Mouse (Mus musculus) v-Abl transformed pro-B cells (cell line): ENCODE measurements at regions not wholly inside any gene's neighbourhood (a gene's known extent, or its start where the extent isn't known, plus 50 kb on each side); places are given as distances from the start of the nearest gene placed in this dataset.

Source experiments
- in situ Hi-C, 2 experiments: fragments of 400-800 bp; cut with MboI; formaldehyde crosslinking; loops; one replicate each; pipeline ENCODE4 v1.15.1; 2025; ENCODE audit not compliant: unreplicated experiment in 2 of 2

GRCm38 (mm10) chr17:4390577-4390976 lies 603.6 kb upstream of the Arid1b start:
- in situ Hi-C loops: no loop called here

GRCm38 (mm10) chr17:4391210-4391609 lies 602.9 kb upstream of the Arid1b start:
- in situ Hi-C loops: no loop called here

GRCm38 (mm10) chr17:4396119-4396518 lies 598.0 kb upstream of the Arid1b start:
- in situ Hi-C loops: no loop called here

- in situ Hi-C loops: no loop called here
Measured at GRCm38 (mm10) chr17:4417686-4418085, 576.4 kb upstream of the Arid1b start.

- in situ Hi-C loops: no loop called here
Measured at GRCm38 (mm10) chr17:4424451-4425168, 569.5 kb upstream of the Arid1b start.

GRCm38 (mm10) chr17:4425342-4425741 lies 568.8 kb upstream of the Arid1b start:
- in situ Hi-C loops: no loop called here

- in situ Hi-C loops: no loop called here
Measured at GRCm38 (mm10) chr17:4429036-4429435, 565.1 kb upstream of the Arid1b start.

- in situ Hi-C loops: no loop called here
Measured at GRCm38 (mm10) chr17:4445606-4446005, 548.5 kb upstream of the Arid1b start.

- in situ Hi-C loops: no loop called here
Measured at GRCm38 (mm10) chr17:4457491-4457890, 536.6 kb upstream of the Arid1b start.

GRCm38 (mm10) chr17:4461541-4461940 lies 532.6 kb upstream of the Arid1b start:
- in situ Hi-C loops: no loop called here

- in situ Hi-C loops: no loop called here
Measured at GRCm38 (mm10) chr17:4464286-4464880, 529.7 kb upstream of the Arid1b start.

GRCm38 (mm10) chr17:4465741-4466140 lies 528.4 kb upstream of the Arid1b start:
- in situ Hi-C loops: no loop called here

GRCm38 (mm10) chr17:4472412-4472811 lies 521.7 kb upstream of the Arid1b start:
- in situ Hi-C loops: no loop called here

GRCm38 (mm10) chr17:4474350-4474749 lies 519.8 kb upstream of the Arid1b start:
- in situ Hi-C loops: no loop called here

- in situ Hi-C loops: loop anchor here (25.0 kb wide), 1 partner anchor 913 kb away; the partner anchor contains the start of gene Tfb1m (in 2 of the 2)
Measured at GRCm38 (mm10) chr17:4475665-4476064, 518.5 kb upstream of the Arid1b start.

- in situ Hi-C loops: loop anchor here (10.0 to 25.0 kb wide), 3 partner anchors 590 to 932 kb away; partner anchors contain the start of gene Tfb1m (in 2 of the 2)
Measured at GRCm38 (mm10) chr17:4494392-4494791, 499.7 kb upstream of the Arid1b start.

GRCm38 (mm10) chr17:4500504-4500903 lies 493.6 kb upstream of the Arid1b start:
- in situ Hi-C loops: no loop called here

- in situ Hi-C loops: no loop called here
Measured at GRCm38 (mm10) chr17:4501029-4501428, 493.1 kb upstream of the Arid1b start.

- in situ Hi-C loops: no loop called here
Measured at GRCm38 (mm10) chr17:4504951-4505350, 489.2 kb upstream of the Arid1b start.

GRCm38 (mm10) chr17:4509506-4509905 lies 484.6 kb upstream of the Arid1b start:
- in situ Hi-C loops: no loop called here

GRCm38 (mm10) chr17:4516141-4516540 lies 478.0 kb upstream of the Arid1b start:
- in situ Hi-C loops: no loop called here

GRCm38 (mm10) chr17:4516846-4517245 lies 477.3 kb upstream of the Arid1b start:
- in situ Hi-C loops: no loop called here
